Mouse (Mus musculus) heart, embryonic 16.5 days (tissue): Measurements from ENCODE around the gene Hmbs. TPM values are rescaled to one million over a fixed set of nuclear protein-coding genes. Genes with fewer than 3 reads are reported as not detected.
A peak's percentile ranks its signal among the peaks of the same experiment; 100 is the strongest.

Experiments used
- ATAC-seq: fragments of 200-750 bp; cut with Nextera tagmentation; replicated peaks from 2 replicates; pipeline ENCODE4 v1.8.0; 2017; ENCODE audit warnings: moderate number of reproducible peaks; ENCODE audit not compliant: insufficient read depth, low FRiP score; ENCODE audit errors: extremely low read depth
- H3K27ac ChIP-seq: fragments of 300-500 bp; sonication (generic); 2 replicates; pipeline ENCODE4 v1.5.1; 2014; ENCODE audit warnings: mild to moderate bottlenecking, low read length, control low read depth, moderate library complexity
- H3K27me3 ChIP-seq: fragments of 300-500 bp; sonication (generic); 2 replicates; pipeline ENCODE4 v1.6.1; 2014; ENCODE audit warnings: low read length, mixed read lengths; ENCODE audit not compliant: control insufficient read depth, insufficient read depth
- H3K36me3 ChIP-seq: fragments of 300-500 bp; sonication (generic); 2 replicates; pipeline ENCODE4 v1.6.1; 2014; ENCODE audit not compliant: control insufficient read depth, insufficient read depth
- H3K4me1 ChIP-seq: fragments of 300-500 bp; sonication (generic); 2 replicates; pipeline ENCODE4 v1.6.1; 2014; ENCODE audit warnings: low read length, mixed read lengths; ENCODE audit not compliant: control insufficient read depth, insufficient read depth
- H3K4me2 ChIP-seq: fragments of 300-500 bp; sonication (generic); 2 replicates; pipeline ENCODE4 v1.6.1; 2014; ENCODE audit warnings: low read depth, mild to moderate bottlenecking, control low read depth, low read length
- H3K4me3 ChIP-seq: fragments of 300-500 bp; sonication (generic); 2 replicates; pipeline ENCODE4 v1.5.1; 2014; ENCODE audit warnings: mild to moderate bottlenecking, control low read depth, low read length
- H3K9ac ChIP-seq: fragments of 300-500 bp; sonication (generic); 2 replicates; pipeline ENCODE4 v1.6.1; 2014; ENCODE audit warnings: low read length, control low read depth
- H3K9me3 ChIP-seq: fragments of 300-500 bp; sonication (generic); replicated peaks from 2 replicates; pipeline ENCODE4 v1.6.1; 2016; ENCODE audit warnings: low read length; ENCODE audit not compliant: control insufficient read depth
- WGBS: fragments of 180-500 bp; shearing (Covaris S2); extraction: QIAGEN DNeasy Blood & Tissue Kit; methylation state at CpG from one replicate; pipeline ENCODE4 v1.1.7; 2014; 5-methylcytosine and 5-hydroxymethylcytosine counted together
- microRNA-seq: library from miRNA; unstranded; fragments of <30 nt; microRNA quantifications from one replicate; pipeline ENCODE4, GENCODE M21; 2017
- polyA plus RNA-seq: library from polyadenylated mRNA; unstranded; fragments of >200 nt; fragmentation: Nextera tagmentation; extraction: Ambion mirVana; gene quantifications from 2 replicates; pipeline ENCODE4 v1.2.1, GENCODE M21; 2015

Gene Hmbs
- polyA plus RNA-seq, 1 experiment from 2014 or later: 97.2 TPM

- 9% methylated on average over 11 of the region's 11 CpGs for WGBS
- H3K9ac ChIP-seq: no peak overlapping the region
- no peak overlapping the region for H3K27ac ChIP-seq
- peaks cover 18% of the 10 kb centered on the region for H3K4me1 ChIP-seq
- no peak for ATAC-seq
- H3K9me3 ChIP-seq: no peaks in the 10 kb centered on the region
- peaks cover 16% of the 10 kb centered on the region for H3K36me3 ChIP-seq
- H3K27me3 ChIP-seq: peaks cover 4% of the 10 kb centered on the region; the same call in 1 of the 2 replicates
- peak overlapping the region; percentile 95 for H3K4me2 ChIP-seq
- H3K4me3 ChIP-seq: no peak overlapping the region
Measured at GRCm38 (mm10) chr9:44288959-44289291, 55.1 kb downstream of the Hmbs start.

- peaks cover 11% of the 10 kb centered on the region for H3K36me3 ChIP-seq
- no peak within 1 kb of the TSS for H3K27ac ChIP-seq
- H3K27me3 ChIP-seq: peaks cover 4% of the 10 kb centered on the region; the same call in 1 of the 2 replicates
- peak within 1 kb of the TSS; percentile 95 for H3K4me2 ChIP-seq
- peak within 1 kb of the TSS; percentile 69 for H3K4me3 ChIP-seq
- no peaks in the 10 kb centered on the region for H3K9me3 ChIP-seq
- peaks cover 18% of the 10 kb centered on the region for H3K4me1 ChIP-seq
- WGBS: 1% methylated on average over 38 of the region's 38 CpGs
- peak; percentile 33; the same call in 1 of the 2 replicates for ATAC-seq
- peak within 1 kb of the TSS; percentile 71 for H3K9ac ChIP-seq
Measured at GRCm38 (mm10) chr9:44288076-44288958, 55.7 kb downstream of the Hmbs start, which contains the start of gene Abcg4. Abcg4 (minus strand) TSS chr9:44288615.

GRCm38 (mm10) chr9:44287401-44288075, 56.5 kb downstream of the Hmbs start:
- Histone ChIP-seq H3K4me3 (peak overlapping the region; percentile 69), H3K27ac (no peak overlapping the region), H3K4me2 (peak overlapping the region; percentile 95), H3K27me3 (peaks cover 4% of the 10 kb centered on the region; the same call in 1 of the 2 replicates), H3K9ac (peak overlapping the region; percentile 71), H3K4me1 (peaks cover 18% of the 10 kb centered on the region), H3K36me3 (peaks cover 8% of the 10 kb centered on the region), H3K9me3 (no peaks in the 10 kb centered on the region)
- under 1% methylated on average over 47 of the region's 47 CpGs for WGBS
- ATAC-seq: no peak; the same call in 1 of the 2 replicates

- H3K4me1 ChIP-seq: peaks cover 18% of the 10 kb centered on the region
- peak overlapping the region; percentile 71 for H3K9ac ChIP-seq
- no peak overlapping the region for H3K27ac ChIP-seq
- peaks cover 4% of the 10 kb centered on the region; the same call in 1 of the 2 replicates for H3K27me3 ChIP-seq
- no peak for ATAC-seq
- H3K9me3 ChIP-seq: no peaks in the 10 kb centered on the region
- H3K4me3 ChIP-seq: peak overlapping the region; percentile 69
- H3K36me3 ChIP-seq: peaks cover 8% of the 10 kb centered on the region
- H3K4me2 ChIP-seq: peak overlapping the region; percentile 95
- 15% methylated on average over 11 of the region's 11 CpGs for WGBS
Measured at GRCm38 (mm10) chr9:44287003-44287400, 57.0 kb downstream of the Hmbs start.

Small RNAs within 50 kb of the gene (microRNA-seq; reads per million reads assigned to microRNA genes)
- not detected for gene Gm44335

Other genes with a start within 250 kb of the Hmbs start
- gene Mfrp, start 242.5 kb downstream of the Hmbs start, polyA plus RNA-seq: 0.12 TPM in 1 of 2 replicates, not detected in the other
- 3.5 and 4.2 TPM in 2 replicates for gene C1qtnf5, start 237.0 kb downstream of the Hmbs start, polyA plus RNA-seq
- 0.07 and 0.20 TPM in 2 replicates for gene Gm49380, start 230.7 kb downstream of the Hmbs start, polyA plus RNA-seq
- 31.7 and 36.6 TPM in 2 replicates for gene Rnf26, start 230.7 kb downstream of the Hmbs start, polyA plus RNA-seq
- 104 and 111 TPM in 2 replicates for gene Mcam, start 209.8 kb downstream of the Hmbs start, polyA plus RNA-seq
- 12.6 and 13.0 TPM in 2 replicates for gene Cbl, start 110.2 kb downstream of the Hmbs start, polyA plus RNA-seq
- gene Ccdc153, start 103.6 kb downstream of the Hmbs start, polyA plus RNA-seq: 0.88 and 2.5 TPM in 2 replicates
- gene Pdzd3, start 92.8 kb downstream of the Hmbs start, polyA plus RNA-seq: 0.06 and 0.07 TPM in 2 replicates
- 7.3 and 7.9 TPM in 2 replicates for gene Nlrx1, start 75.6 kb downstream of the Hmbs start, polyA plus RNA-seq
- gene Abcg4, start 55.6 kb downstream of the Hmbs start, polyA plus RNA-seq: 1.9 and 2.5 TPM in 2 replicates
- 15.8 and 18.7 TPM in 2 replicates for gene Hinfp, start 38.6 kb downstream of the Hmbs start, polyA plus RNA-seq
- gene C2cd2l, start 23.9 kb downstream of the Hmbs start, polyA plus RNA-seq: 8.2 and 8.6 TPM in 2 replicates
- 28.5 and 33.7 TPM in 2 replicates for gene Dpagt1, start 18.2 kb downstream of the Hmbs start, polyA plus RNA-seq
- gene H2afx, start 9.5 kb downstream of the Hmbs start, polyA plus RNA-seq: 179 and 186 TPM in 2 replicates
- gene Vps11, start 17.4 kb upstream of the Hmbs start, polyA plus RNA-seq: 20.9 and 23.1 TPM in 2 replicates
- 14.6 and 18.0 TPM in 2 replicates for gene Hyou1, start 35.3 kb upstream of the Hmbs start, polyA plus RNA-seq
- gene Slc37a4, start 52.6 kb upstream of the Hmbs start, polyA plus RNA-seq: 37.8 and 42.0 TPM in 2 replicates
- gene Rps25, start 62.9 kb upstream of the Hmbs start, polyA plus RNA-seq: 862 and 919 TPM in 2 replicates
- 84.4 and 90.3 TPM in 2 replicates for gene Trappc4, start 63.4 kb upstream of the Hmbs start, polyA plus RNA-seq
- gene Ccdc84, start 74.3 kb upstream of the Hmbs start, polyA plus RNA-seq: 21.3 and 23.5 TPM in 2 replicates
- gene Foxr1, start 96.9 kb upstream of the Hmbs start, polyA plus RNA-seq: not detected in 2 replicates
- 0.50 TPM in 1 of 2 replicates, not detected in the other for gene Upk2, start 110.7 kb upstream of the Hmbs start, polyA plus RNA-seq
- gene Bcl9l, start 138.6 kb upstream of the Hmbs start, polyA plus RNA-seq: 11.1 and 11.3 TPM in 2 replicates
- gene Cxcr5, start 217.6 kb upstream of the Hmbs start, polyA plus RNA-seq: 0.17 and 0.35 TPM in 2 replicates